Mouse (Mus musculus) intestine, embryonic 15.5 days (tissue): ENCODE results near the gene Kcnc2. TPM values are rescaled to one million over a fixed set of nuclear protein-coding genes. Genes with fewer than 3 reads are reported as not detected.

Experiments
- ATAC-seq: fragments of 200-750 bp; cut with Nextera tagmentation; 2 replicates; pipeline ENCODE4 v1.8.0; 2017; ENCODE audit warnings: moderate TSS enrichment, moderate library complexity
- H3K27ac ChIP-seq: fragments of 300-500 bp; sonication (generic); 2 replicates; pipeline ENCODE4 v1.5.1; 2015; ENCODE audit warnings: mild to moderate bottlenecking, inconsistent platforms
- H3K27me3 ChIP-seq: fragments of 300-500 bp; sonication (generic); replicated peaks from 2 replicates; pipeline ENCODE4 v1.6.1; 2015; ENCODE audit warnings: inconsistent platforms
- H3K36me3 ChIP-seq: fragments of 300-500 bp; sonication (generic); 2 replicates; pipeline ENCODE4 v1.6.1; 2015; ENCODE audit warnings: inconsistent platforms
- H3K4me1 ChIP-seq: fragments of 300-500 bp; sonication (generic); replicated peaks from 2 replicates; pipeline ENCODE4 v1.6.1; 2015; ENCODE audit warnings: inconsistent platforms
- H3K4me2 ChIP-seq: fragments of 300-500 bp; sonication (generic); replicated peaks from 2 replicates; pipeline ENCODE4 v1.6.1; 2015; ENCODE audit warnings: mild to moderate bottlenecking, inconsistent platforms
- H3K4me3 ChIP-seq: fragments of 300-500 bp; sonication (generic); replicated peaks from 2 replicates; pipeline ENCODE4 v1.5.1; 2015; ENCODE audit warnings: inconsistent platforms
- H3K9ac ChIP-seq: fragments of 300-500 bp; sonication (generic); 2 replicates; pipeline ENCODE4 v1.6.1; 2015; ENCODE audit warnings: inconsistent platforms
- H3K9me3 ChIP-seq: fragments of 300-500 bp; sonication (generic); 2 replicates; pipeline ENCODE4 v1.6.1; 2016; ENCODE audit warnings: inconsistent platforms
- WGBS: fragments of 180-500 bp; shearing (Covaris S2); methylation state at CpG from one replicate; pipeline ENCODE4 v1.1.7; 2015; 5-methylcytosine and 5-hydroxymethylcytosine counted together
- polyA plus RNA-seq: library from polyadenylated mRNA; unstranded; fragments of >200 nt; fragmentation: Nextera tagmentation; extraction: Ambion mirVana; gene quantifications from 2 replicates; pipeline ENCODE4 v1.2.1, GENCODE M21; 2015

The Kcnc2 gene
- polyA plus RNA-seq, 1 experiment from 2014 or later: 0.48 TPM

DNA sequence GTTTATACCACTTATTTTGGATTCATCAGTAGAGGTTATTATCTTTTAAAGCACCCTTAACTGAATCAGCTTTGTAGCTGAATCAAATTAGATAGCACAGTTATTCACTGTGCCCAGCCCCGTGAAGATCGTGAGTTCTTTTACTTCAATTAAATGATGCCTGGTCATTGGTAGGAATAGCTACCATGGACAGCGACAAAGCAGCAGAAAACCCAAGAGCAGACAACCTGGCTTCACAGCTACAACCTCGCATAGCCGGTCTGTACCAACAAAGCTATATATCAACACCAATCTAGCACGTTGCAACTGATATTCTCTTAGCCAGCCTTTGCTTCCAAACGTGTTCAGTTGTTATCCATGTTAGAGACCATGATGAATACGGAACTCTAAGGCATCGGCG lies 152.4 kb downstream of the Kcnc2 start:
- Histone ChIP-seq H3K9ac (no peak overlapping the region), H3K9me3 (no peaks in the 10 kb centered on the region), H3K4me3 (no peak overlapping the region), H3K4me1 (no peaks in the 10 kb centered on the region), H3K4me2 (no peak overlapping the region), H3K27ac (no peak overlapping the region), H3K27me3 (no peaks in the 10 kb centered on the region), H3K36me3 (no peaks in the 10 kb centered on the region)
- no peak for ATAC-seq
- 51% methylated on average over 10 of the region's 10 CpGs for WGBS

GRCm38 (mm10) chr10:112436950-112437349 lies 166.0 kb downstream of the Kcnc2 start:
- Histone ChIP-seq H3K4me3 (no peak overlapping the region), H3K9ac (no peak overlapping the region)

GRCm38 (mm10) chr10:112444640-112445039 lies 173.7 kb downstream of the Kcnc2 start:
- Histone ChIP-seq H3K9ac (no peak overlapping the region), H3K4me3 (no peak overlapping the region), H3K4me1 (no peaks in the 10 kb centered on the region), H3K27me3 (no peaks in the 10 kb centered on the region), H3K27ac (no peak overlapping the region), H3K9me3 (no peaks in the 10 kb centered on the region), H3K36me3 (no peaks in the 10 kb centered on the region), H3K4me2 (no peak overlapping the region)
- WGBS: 61% methylated on average over 4 of the region's 4 CpGs
- no peak for ATAC-seq

More at GRCm38 (mm10) chr10:112436950-112437349, 166.0 kb downstream of the Kcnc2 start:
- Histone ChIP-seq H3K27me3 (no peaks in the 10 kb centered on the region), H3K9me3 (no peaks in the 10 kb centered on the region), H3K27ac (no peak overlapping the region), H3K4me1 (no peaks in the 10 kb centered on the region), H3K36me3 (no peaks in the 10 kb centered on the region), H3K4me2 (no peak overlapping the region)
- WGBS: 86% methylated on average over 2 of the region's 2 CpGs
- no peak for ATAC-seq

DNA sequence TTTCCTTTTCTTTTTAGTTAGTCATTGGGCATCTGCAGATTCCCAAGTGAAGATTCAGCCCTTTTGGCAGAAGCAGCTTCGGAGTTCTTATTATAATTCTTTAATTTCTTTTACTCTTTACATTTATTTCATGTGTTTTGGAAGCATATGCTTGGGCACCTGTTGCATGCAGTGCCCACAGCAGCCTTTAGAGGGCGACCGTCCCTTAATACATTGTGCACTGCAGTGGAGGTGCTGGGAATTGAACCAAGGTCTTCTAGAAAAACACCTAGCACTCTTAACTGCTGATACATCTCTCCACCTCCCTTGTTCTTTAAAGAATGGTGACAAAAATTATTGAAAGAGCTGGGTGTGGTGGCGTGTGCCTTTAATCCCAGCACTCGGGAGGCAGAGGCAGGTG lies 180.0 kb downstream of the Kcnc2 start:
- 81% methylated on average over 5 of the region's 5 CpGs for WGBS
- Histone ChIP-seq H3K4me2 (no peak overlapping the region), H3K9me3 (no peaks in the 10 kb centered on the region), H3K27ac (no peak overlapping the region), H3K4me3 (no peak overlapping the region), H3K4me1 (no peaks in the 10 kb centered on the region), H3K36me3 (no peaks in the 10 kb centered on the region), H3K9ac (no peak overlapping the region), H3K27me3 (no peaks in the 10 kb centered on the region)
- no peak for ATAC-seq

- Histone ChIP-seq H3K9ac (no peak overlapping the region), H3K27me3 (no peaks in the 10 kb centered on the region), H3K4me2 (no peak overlapping the region), H3K4me1 (no peaks in the 10 kb centered on the region), H3K36me3 (no peaks in the 10 kb centered on the region), H3K4me3 (no peak overlapping the region), H3K27ac (no peak overlapping the region), H3K9me3 (no peaks in the 10 kb centered on the region)
- WGBS: 78% methylated on average over 6 of the region's 6 CpGs
- no peak for ATAC-seq
These were observed 197.9 kb downstream of the Kcnc2 start for GRCm38 (mm10) chr10:112468689-112469384.

GRCm38 (mm10) chr10:112474122-112474810 lies 203.3 kb downstream of the Kcnc2 start:
- no peak overlapping the region for H3K4me3 ChIP-seq
- no peaks in the 10 kb centered on the region for H3K4me1 ChIP-seq
- 86% methylated on average over 6 of the region's 6 CpGs for WGBS
- ATAC-seq: no peak
- no peak overlapping the region for H3K4me2 ChIP-seq
- no peak overlapping the region for H3K9ac ChIP-seq
- no peaks in the 10 kb centered on the region for H3K9me3 ChIP-seq
- no peaks in the 10 kb centered on the region for H3K36me3 ChIP-seq
- H3K27me3 ChIP-seq: no peaks in the 10 kb centered on the region
- H3K27ac ChIP-seq: no peak overlapping the region

- no peak overlapping the region for H3K4me3 ChIP-seq
- no peaks in the 10 kb centered on the region for H3K9me3 ChIP-seq
- no peak overlapping the region for H3K9ac ChIP-seq
- no peak for ATAC-seq
- 90% methylated on average over 2 of the region's 2 CpGs for WGBS
- H3K27ac ChIP-seq: no peak overlapping the region
- no peaks in the 10 kb centered on the region for H3K4me1 ChIP-seq
- H3K4me2 ChIP-seq: no peak overlapping the region
- H3K27me3 ChIP-seq: no peaks in the 10 kb centered on the region
- H3K36me3 ChIP-seq: no peaks in the 10 kb centered on the region
These were observed 210.5 kb downstream of the Kcnc2 start for GRCm38 (mm10) chr10:112481461-112481860.

DNA sequence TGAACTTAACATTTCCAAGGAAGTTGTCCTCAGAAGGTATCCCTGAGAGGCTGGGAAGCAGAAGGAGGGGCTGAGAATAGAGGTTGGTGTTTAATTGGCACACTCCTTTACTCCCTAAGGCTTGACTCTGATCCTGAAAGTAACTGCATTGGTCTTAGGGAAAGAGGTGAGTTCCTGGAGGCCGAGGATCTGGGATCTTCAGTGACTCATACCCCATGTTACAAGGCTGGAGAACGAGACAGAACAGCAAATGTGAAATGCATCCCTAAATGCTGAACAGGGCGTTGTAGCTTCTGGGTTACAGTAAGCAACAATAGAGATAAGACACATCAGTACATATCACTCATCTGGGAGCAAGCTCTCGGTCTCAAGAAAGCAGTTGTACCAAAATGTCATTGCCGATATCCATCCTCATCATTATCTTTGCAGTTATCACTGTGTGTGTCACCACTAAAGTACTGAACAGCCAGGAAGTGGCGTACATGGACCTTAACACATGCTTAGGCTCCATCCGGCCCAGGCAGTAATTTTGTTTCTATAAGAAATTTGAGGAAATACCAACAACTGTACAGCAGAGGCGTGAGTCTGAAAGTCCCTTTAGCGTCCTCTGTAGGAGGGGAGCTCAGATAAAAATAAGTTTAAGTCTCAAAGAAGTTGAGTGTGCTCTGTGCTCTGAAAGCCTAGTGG lies 211.1 kb downstream of the Kcnc2 start:
- Histone ChIP-seq H3K9ac (no peak overlapping the region), H3K4me2 (no peak overlapping the region), H3K27ac (no peak overlapping the region), H3K4me1 (no peaks in the 10 kb centered on the region), H3K9me3 (no peaks in the 10 kb centered on the region), H3K27me3 (no peaks in the 10 kb centered on the region), H3K36me3 (no peaks in the 10 kb centered on the region), H3K4me3 (no peak overlapping the region)
- no peak for ATAC-seq
- 77% methylated on average over 9 of the region's 9 CpGs for WGBS

- H3K4me3 ChIP-seq: no peak overlapping the region
- WGBS: 73% methylated on average over 11 of the region's 11 CpGs
- H3K9ac ChIP-seq: no peak overlapping the region
- no peak for ATAC-seq
- H3K36me3 ChIP-seq: no peaks in the 10 kb centered on the region
- no peaks in the 10 kb centered on the region for H3K27me3 ChIP-seq
- no peak overlapping the region for H3K27ac ChIP-seq
- no peaks in the 10 kb centered on the region for H3K4me1 ChIP-seq
- H3K9me3 ChIP-seq: no peaks in the 10 kb centered on the region
- H3K4me2 ChIP-seq: no peak overlapping the region
These were observed 213.6 kb downstream of the Kcnc2 start for GRCm38 (mm10) chr10:112484387-112485105.

DNA sequence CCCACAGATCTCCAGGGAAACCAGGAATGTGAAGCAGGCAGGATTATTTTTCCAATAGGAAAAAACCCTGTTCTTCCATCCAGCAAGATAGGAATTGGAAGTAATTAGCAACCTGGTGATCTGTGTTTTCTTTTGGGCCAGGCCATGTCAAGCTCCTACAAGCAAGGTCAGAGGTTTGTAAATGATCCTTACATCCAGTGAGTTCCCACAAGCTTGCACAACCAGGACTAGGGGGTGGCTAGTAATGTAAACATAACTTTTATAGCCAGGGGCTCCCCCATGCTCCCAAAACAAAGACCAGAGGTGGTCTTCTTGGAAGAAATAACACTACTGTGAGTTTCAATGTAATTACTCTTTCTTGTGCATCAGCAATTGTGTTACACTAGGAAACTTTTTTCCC lies 214.9 kb downstream of the Kcnc2 start:
- ATAC-seq: no peak
- Histone ChIP-seq H3K36me3 (no peaks in the 10 kb centered on the region), H3K9me3 (no peaks in the 10 kb centered on the region), H3K9ac (no peak overlapping the region), H3K4me2 (no peak overlapping the region), H3K4me3 (no peak overlapping the region), H3K27ac (no peak overlapping the region), H3K27me3 (no peaks in the 10 kb centered on the region), H3K4me1 (no peaks in the 10 kb centered on the region)

- Histone ChIP-seq H3K9ac (no peak overlapping the region), H3K4me1 (no peaks in the 10 kb centered on the region), H3K9me3 (no peaks in the 10 kb centered on the region), H3K36me3 (no peaks in the 10 kb centered on the region), H3K27me3 (no peaks in the 10 kb centered on the region), H3K4me3 (no peak overlapping the region), H3K4me2 (no peak overlapping the region), H3K27ac (no peak overlapping the region)
- 79% methylated on average over 4 of the region's 4 CpGs for WGBS
- no peak for ATAC-seq
These were observed 217.8 kb downstream of the Kcnc2 start for GRCm38 (mm10) chr10:112488751-112489150.
